Mouse (Mus musculus) kidney, adult 2 months (tissue): Measurements from ENCODE around the gene Rnf111. TPM values are rescaled to one million over a fixed set of nuclear protein-coding genes. Genes with fewer than 3 reads are reported as not detected.

Source experiments
- DNase-seq: peaks from one replicate; pipeline ENCODE4 v3.0.0; 2021
- H3K27ac ChIP-seq: fragments of 200-500 bp; 2 replicates; pipeline ENCODE4 v1.5.1; 2012; ENCODE audit warnings: low read depth, low read length, control low read depth, inconsistent platforms; ENCODE audit not compliant: insufficient read depth
- H3K27me3 ChIP-seq: fragments of 200-500 bp; replicated peaks from 2 replicates; pipeline ENCODE4 v1.6.1; 2012; ENCODE audit warnings: mild to moderate bottlenecking, moderate library complexity, low read length, inconsistent platforms; ENCODE audit not compliant: control insufficient read depth, insufficient read depth
- H3K36me3 ChIP-seq: fragments of 200-500 bp; 2 replicates; pipeline ENCODE4 v1.6.1; 2012; ENCODE audit warnings: mild to moderate bottlenecking, moderate library complexity, low read length, inconsistent platforms; ENCODE audit not compliant: control insufficient read depth, insufficient read depth
- H3K4me1 ChIP-seq: fragments of 200-500 bp; 2 replicates; pipeline ENCODE4 v1.6.1; 2011; ENCODE audit warnings: low read length; ENCODE audit not compliant: control insufficient read depth, insufficient read depth
- H3K4me3 ChIP-seq: fragments of 200-500 bp; 2 replicates; pipeline ENCODE4 v1.5.1; 2011; ENCODE audit warnings: mild to moderate bottlenecking, low read depth, low read length, control low read depth; ENCODE audit not compliant: insufficient read depth
- CTCF ChIP-seq: fragments of 200-500 bp; conservative IDR thresholded peaks from 2 replicates; pipeline ENCODE4 v1.5.1; 2011; ENCODE audit warnings: low read depth, mild to moderate bottlenecking, control low read depth, low read length, moderate library complexity, mixed read lengths; ENCODE audit not compliant: insufficient read depth, insufficient read length
- POLR2A ChIP-seq: fragments of 200-500 bp; IDR thresholded peaks from one replicate; pipeline ENCODE4 v1.6.1; 2011; ENCODE audit warnings: low read depth, low read length, control low read depth
- WGBS: fragments of 180-500 bp; shearing (Covaris S2); methylation state at CpG from one replicate; pipeline ENCODE4 v1.1.7; 2018; 5-methylcytosine and 5-hydroxymethylcytosine counted together
- polyA plus RNA-seq: library from polyadenylated mRNA; depleted of rRNA; stranded (reverse); fragments of >200 nt; gene quantifications from 2 replicates; pipeline ENCODE4 v1.2.3, GENCODE M21; 2012

Gene Rnf111
- polyA plus RNA-seq, 1 experiment = 30.6 TPM

DNA sequence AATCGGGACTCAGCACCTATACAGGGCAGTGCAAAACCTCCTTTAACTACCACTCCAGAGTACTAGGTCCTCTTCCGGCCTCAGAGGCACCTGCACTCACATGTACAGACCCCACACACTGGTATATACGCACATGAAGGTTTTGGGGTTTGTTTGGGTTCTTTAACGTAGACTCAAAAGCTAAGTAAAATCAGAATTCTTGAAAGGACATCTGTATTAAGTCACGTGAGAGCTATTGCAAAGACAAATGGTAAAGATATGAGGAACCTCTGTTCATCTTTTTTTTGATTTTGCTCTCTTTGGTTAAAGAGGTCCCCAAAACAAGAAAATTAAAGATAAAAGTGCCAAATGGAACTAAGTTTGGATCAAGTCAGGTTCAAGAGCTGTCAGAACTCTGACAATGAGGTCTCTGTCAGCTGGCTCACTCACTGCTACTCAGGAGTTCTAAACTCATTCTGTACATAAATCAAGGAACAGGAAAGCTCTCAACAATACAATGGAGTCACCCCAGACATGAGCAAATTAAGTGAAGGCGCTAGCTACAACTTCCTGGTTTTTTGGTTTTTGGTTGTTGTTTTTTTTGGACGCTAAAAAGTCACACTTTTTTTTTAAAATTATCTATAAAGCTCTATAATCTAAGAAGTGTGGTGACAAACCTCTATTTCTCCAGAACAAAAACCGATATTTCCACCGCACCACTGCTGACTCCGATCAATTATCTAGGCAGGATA lies 1.1 kb downstream of the Rnf111 start:
- Histone ChIP-seq H3K36me3 (no peaks in the 10 kb centered on the region), H3K4me1 (peaks cover 18% of the 10 kb centered on the region; the same call in 1 of the 2 replicates), H3K27me3 (no peaks in the 10 kb centered on the region), H3K4me3 (peak overlapping the region; percentile 97), H3K27ac (peak overlapping the region; percentile 45; the same call in 1 of the 2 replicates)
- no peak for DNase-seq
- TF ChIP-seq CTCF (no peak), POLR2A (no peak)
- WGBS = 26% methylated on average over 10 of the region's 10 CpGs

- H3K4me1 ChIP-seq = no peaks in the 10 kb centered on the region; the same call in 1 of the 2 replicates
- H3K27ac ChIP-seq = no peak overlapping the region
- TF ChIP-seq CTCF = no peak
- no peak for TF ChIP-seq POLR2A
- no peaks in the 10 kb centered on the region for H3K27me3 ChIP-seq
- no peaks in the 10 kb centered on the region; the same call in 1 of the 2 replicates for H3K36me3 ChIP-seq
- no peak for DNase-seq
- H3K4me3 ChIP-seq = no peak overlapping the region
Observed at GRCm38 (mm10) chr9:70496990-70497389, 6.5 kb downstream of the Rnf111 start.

DNA sequence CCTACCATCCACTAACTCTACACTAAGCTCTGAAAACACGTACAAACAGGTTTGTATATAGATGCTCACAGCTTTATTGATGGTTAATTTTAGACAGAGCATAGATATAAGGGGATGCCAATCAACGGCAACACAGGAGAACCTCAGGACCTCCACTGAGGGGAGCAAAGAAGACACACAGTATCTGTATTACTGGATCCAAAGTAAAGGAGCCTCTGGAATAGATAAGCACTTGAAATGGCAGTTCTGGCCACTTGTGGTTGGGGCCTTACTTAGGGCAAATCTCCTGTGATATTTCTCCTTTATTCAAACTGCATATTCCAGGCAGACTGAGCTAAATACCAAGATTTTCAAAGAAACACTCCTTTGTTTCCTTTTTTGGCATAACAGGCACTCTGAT lies 10.5 kb downstream of the Rnf111 start:
- no peak overlapping the region for H3K4me3 ChIP-seq
- 89% methylated on average over 2 of the region's 2 CpGs for WGBS
- no peak for DNase-seq
- no peak for TF ChIP-seq POLR2A
- TF ChIP-seq CTCF = no peak
- no peaks in the 10 kb centered on the region; the same call in 1 of the 2 replicates for H3K36me3 ChIP-seq
- no peaks in the 10 kb centered on the region for H3K27me3 ChIP-seq
- no peaks in the 10 kb centered on the region for H3K4me1 ChIP-seq
- no peak overlapping the region for H3K27ac ChIP-seq

- WGBS = 73% methylated on average over 1 of the region's 1 CpGs
- no peak overlapping the region for H3K27ac ChIP-seq
Observed at GRCm38 (mm10) chr9:70491176-70491575, 12.3 kb downstream of the Rnf111 start.

DNA sequence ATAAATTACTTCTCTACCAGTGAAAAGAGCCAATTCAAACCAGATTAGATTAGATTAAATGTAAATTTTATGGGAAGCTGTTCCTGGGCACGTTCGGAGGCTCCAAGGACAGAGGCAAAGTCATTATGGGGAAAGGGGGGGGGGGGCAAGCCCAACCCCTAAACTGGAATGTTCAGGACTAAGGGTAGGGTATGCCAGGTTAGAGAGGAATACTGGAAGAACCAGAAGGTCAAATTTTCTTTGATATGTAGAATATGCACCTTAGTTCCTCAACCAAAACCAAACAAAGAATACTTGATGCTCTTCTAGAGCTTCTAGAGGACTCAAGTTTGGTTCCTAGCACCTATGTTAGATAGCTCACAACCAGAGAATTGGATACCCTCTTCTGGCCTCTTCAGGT lies 16.1 kb downstream of the Rnf111 start:
- DNase-seq = no peak
- H3K4me1 ChIP-seq = no peaks in the 10 kb centered on the region; the same call in 1 of the 2 replicates
- H3K4me3 ChIP-seq = no peak overlapping the region
- no peak overlapping the region for H3K27ac ChIP-seq
- H3K27me3 ChIP-seq = no peaks in the 10 kb centered on the region
- no peaks in the 10 kb centered on the region; the same call in 1 of the 2 replicates for H3K36me3 ChIP-seq
- WGBS = 50% methylated on average over 2 of the region's 2 CpGs
- TF ChIP-seq CTCF (no peak), POLR2A (no peak)

More at GRCm38 (mm10) chr9:70491176-70491575, 12.3 kb downstream of the Rnf111 start:
- H3K4me3 ChIP-seq = no peak overlapping the region
- no peak for TF ChIP-seq POLR2A
- no peak for TF ChIP-seq CTCF
- no peaks in the 10 kb centered on the region for H3K27me3 ChIP-seq
- DNase-seq = no peak
- H3K36me3 ChIP-seq = no peaks in the 10 kb centered on the region; the same call in 1 of the 2 replicates
- H3K4me1 ChIP-seq = no peaks in the 10 kb centered on the region; the same call in 1 of the 2 replicates

- DNase-seq = no peak
- Histone ChIP-seq H3K4me3 (no peak overlapping the region), H3K27ac (0 out of 2 replicates have a peak overlapping the region, but pooled peaks have one; percentile 8), H3K4me1 (no peaks in the 10 kb centered on the region; the same call in 1 of the 2 replicates), H3K36me3 (no peaks in the 10 kb centered on the region; the same call in 1 of the 2 replicates), H3K27me3 (no peaks in the 10 kb centered on the region)
- TF ChIP-seq CTCF (no peak), POLR2A (no peak)
- 67% methylated on average over 1 of the region's 1 CpGs for WGBS
Observed at GRCm38 (mm10) chr9:70485840-70486239, 17.7 kb downstream of the Rnf111 start.

DNA sequence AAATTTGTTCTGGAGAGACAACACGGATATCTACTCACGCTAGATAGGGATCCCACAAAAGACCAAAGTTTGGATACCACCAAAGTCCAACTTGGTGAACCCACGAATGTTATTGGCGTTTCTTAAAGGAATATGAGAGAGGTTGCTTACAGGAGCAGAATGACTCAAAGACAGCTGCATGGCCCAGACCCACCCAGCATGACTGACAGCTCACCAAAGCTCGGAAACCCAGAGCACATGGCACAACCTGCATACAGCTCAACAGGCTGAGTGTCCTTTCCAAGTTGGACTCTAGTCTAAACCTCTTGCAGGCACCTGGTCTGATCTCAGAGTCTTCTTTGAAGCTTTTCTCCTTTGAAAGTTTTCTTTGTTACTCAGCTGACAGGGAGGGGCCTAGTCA lies 20.0 kb downstream of the Rnf111 start:
- WGBS = 85% methylated on average over 5 of the region's 5 CpGs
- Histone ChIP-seq H3K4me3 (no peak overlapping the region), H3K36me3 (no peaks in the 10 kb centered on the region; the same call in 1 of the 2 replicates), H3K27me3 (no peaks in the 10 kb centered on the region), H3K4me1 (no peaks in the 10 kb centered on the region; the same call in 1 of the 2 replicates), H3K27ac (no peak overlapping the region)
- no peak for DNase-seq
- TF ChIP-seq POLR2A = no peak
- TF ChIP-seq CTCF = no peak
